Mouse (Mus musculus) cerebellum, adult 9-11 months (tissue): Measurements from ENCODE around the gene Kcnb1.

Experiments used
- DNase-seq: peaks from one replicate; pipeline ENCODE4 v3.0.0; 2022

Kcnb1 gene

GRCm38 (mm10) chr2:167162516-167163021 is 27.4 kb downstream of the Kcnb1 start:
- peak; percentile 21 for DNase-seq

GRCm38 (mm10) chr2:167159721-167160120 is 30.2 kb downstream of the Kcnb1 start:
- DNase-seq: no peak

- no peak for DNase-seq
Measured at GRCm38 (mm10) chr2:167158780-167159179, 31.2 kb downstream of the Kcnb1 start.

- DNase-seq: no peak
Measured at GRCm38 (mm10) chr2:167156118-167156715, 33.7 kb downstream of the Kcnb1 start.

- DNase-seq: no peak
Measured at GRCm38 (mm10) chr2:167155541-167155973, 34.4 kb downstream of the Kcnb1 start.

- no peak for DNase-seq
Measured at GRCm38 (mm10) chr2:167150880-167151279, 39.1 kb downstream of the Kcnb1 start.

GRCm38 (mm10) chr2:167150135-167150534 is 39.8 kb downstream of the Kcnb1 start:
- DNase-seq: no peak

GRCm38 (mm10) chr2:167149035-167149434 is 40.9 kb downstream of the Kcnb1 start:
- no peak for DNase-seq

GRCm38 (mm10) chr2:167147708-167148107 is 42.2 kb downstream of the Kcnb1 start:
- no peak for DNase-seq

- no peak for DNase-seq
Measured at GRCm38 (mm10) chr2:167145904-167146303, 44.1 kb downstream of the Kcnb1 start.

- DNase-seq: no peak
Measured at GRCm38 (mm10) chr2:167144439-167145307, 45.3 kb downstream of the Kcnb1 start.

GRCm38 (mm10) chr2:167143914-167144313 is 46.0 kb downstream of the Kcnb1 start:
- no peak for DNase-seq

GRCm38 (mm10) chr2:167142282-167142681 is 47.7 kb downstream of the Kcnb1 start:
- no peak for DNase-seq

GRCm38 (mm10) chr2:167141810-167142209 is 48.1 kb downstream of the Kcnb1 start:
- DNase-seq: no peak

GRCm38 (mm10) chr2:167139801-167140269 is 50.1 kb downstream of the Kcnb1 start:
- DNase-seq: no peak

- DNase-seq: no peak
Measured at GRCm38 (mm10) chr2:167138611-167139010, 51.3 kb downstream of the Kcnb1 start.

GRCm38 (mm10) chr2:167136909-167137308 is 53.0 kb downstream of the Kcnb1 start:
- DNase-seq: no peak

- no peak for DNase-seq
Measured at GRCm38 (mm10) chr2:167132041-167132440, 57.9 kb downstream of the Kcnb1 start.

- DNase-seq: no peak
Measured at GRCm38 (mm10) chr2:167130050-167130770, 59.7 kb downstream of the Kcnb1 start.

- DNase-seq: no peak
Measured at GRCm38 (mm10) chr2:167129608-167129955, 60.4 kb downstream of the Kcnb1 start.

- no peak for DNase-seq
Measured at GRCm38 (mm10) chr2:167128699-167129607, 61.0 kb downstream of the Kcnb1 start.

- no peak for DNase-seq
Measured at GRCm38 (mm10) chr2:167127404-167127803, 62.6 kb downstream of the Kcnb1 start.
